Mouse (Mus musculus): Measurements from ENCODE around the gene Zfp583. TPM values are rescaled to one million over a fixed set of nuclear protein-coding genes. Genes with fewer than 3 reads are reported as not detected.

Zfp583 gene
- polyA plus RNA-seq, 1 experiment: 0.56 TPM

GRCm38 (mm10) chr7:6363047-6363488 is 32.0 kb upstream of the Zfp583 start, which contains the start of gene Zfp78:
Gene Zfp78 (plus strand): TSS chr7:6363280.
- H3K4me3 ChIP-seq (ENCODE audit: extremely low read depth, insufficient read depth, insufficient read length): peak within 1 kb of the TSS; percentile 76
- no peak for TF ChIP-seq POLR2A (IDR thresholded peaks at IDR 0.05; ENCODE audit: low read depth, low read length)
- TF ChIP-seq CTCF (IDR thresholded peaks at IDR 0.05; ENCODE audit: extremely low read depth, insufficient read depth, insufficient read length, insufficient replicate concordance): no peak
- peak within 1 kb of the TSS; percentile 66 for H3K27ac ChIP-seq (ENCODE audit: insufficient read depth, low read length)
- H3K4me1 ChIP-seq (ENCODE audit: control insufficient read depth, insufficient read depth, insufficient read length): peaks cover 3% of the 10 kb centered on the region; the same call in 1 of the 2 replicates
- no peaks in the 10 kb centered on the region for H3K36me3 ChIP-seq (ENCODE audit: control insufficient read depth, insufficient read depth, low read length)
- no peaks in the 10 kb centered on the region for H3K27me3 ChIP-seq (ENCODE audit: control insufficient read depth, insufficient read depth, low read length)
- DNase-seq (ENCODE audit: low read depth in 1 of 2, low spot score in 2 of 2): peak; percentile 80 to 91
- 0% methylated on average over 23 of the region's 23 CpGs for WGBS

- peak; percentile 97 to 98 for DNase-seq (ENCODE audit: low read depth in 1 of 2, low spot score in 2 of 2)
- WGBS: under 1% methylated on average over 38 of the region's 38 CpGs
- H3K4me1 ChIP-seq (ENCODE audit: control insufficient read depth, insufficient read depth, insufficient read length): peaks cover 3% of the 10 kb centered on the region; the same call in 1 of the 2 replicates
- no peak for TF ChIP-seq POLR2A (IDR thresholded peaks at IDR 0.05; ENCODE audit: low read depth, low read length)
- no peak for TF ChIP-seq CTCF (IDR thresholded peaks at IDR 0.05; ENCODE audit: extremely low read depth, insufficient read depth, insufficient read length, insufficient replicate concordance)
- H3K4me3 ChIP-seq (ENCODE audit: extremely low read depth, insufficient read depth, insufficient read length): peak overlapping the region; percentile 76
- H3K36me3 ChIP-seq (ENCODE audit: control insufficient read depth, insufficient read depth, low read length): no peaks in the 10 kb centered on the region
- H3K27ac ChIP-seq (ENCODE audit: insufficient read depth, low read length): no peak overlapping the region; the same call in 1 of the 2 replicates
- no peaks in the 10 kb centered on the region for H3K27me3 ChIP-seq (ENCODE audit: control insufficient read depth, insufficient read depth, low read length)
Measured at GRCm38 (mm10) chr7:6362268-6363046, 31.4 kb upstream of the Zfp583 start.

- DNase-seq (ENCODE audit: low read depth in 1 of 2, low spot score in 2 of 2): no peak
- Histone ChIP-seq H3K36me3 (ENCODE audit: control insufficient read depth, insufficient read depth, low read length) (no peaks in the 10 kb centered on the region), H3K4me3 (ENCODE audit: extremely low read depth, insufficient read depth, insufficient read length) (peak overlapping the region; percentile 54; the same call in 1 of the 2 replicates), H3K27ac (ENCODE audit: insufficient read depth, low read length) (no peak overlapping the region), H3K27me3 (ENCODE audit: control insufficient read depth, insufficient read depth, low read length) (no peaks in the 10 kb centered on the region), H3K4me1 (ENCODE audit: control insufficient read depth, insufficient read depth, insufficient read length) (peaks cover 3% of the 10 kb centered on the region; the same call in 1 of the 2 replicates)
- 26% methylated on average over 7 of the region's 7 CpGs for WGBS
- TF ChIP-seq POLR2A (IDR thresholded peaks at IDR 0.05; ENCODE audit: low read depth, low read length) (no peak), CTCF (IDR thresholded peaks at IDR 0.05; ENCODE audit: extremely low read depth, insufficient read depth, insufficient read length, insufficient replicate concordance) (no peak)
Measured at GRCm38 (mm10) chr7:6361756-6362155, 30.7 kb upstream of the Zfp583 start.

GRCm38 (mm10) chr7:6360477-6361060 is 29.5 kb upstream of the Zfp583 start:
- peaks cover 3% of the 10 kb centered on the region; the same call in 1 of the 2 replicates for H3K4me1 ChIP-seq (ENCODE audit: control insufficient read depth, insufficient read depth, insufficient read length)
- H3K27ac ChIP-seq (ENCODE audit: insufficient read depth, low read length): no peak overlapping the region
- TF ChIP-seq POLR2A (IDR thresholded peaks at IDR 0.05; ENCODE audit: low read depth, low read length) (no peak), CTCF (IDR thresholded peaks at IDR 0.05; ENCODE audit: extremely low read depth, insufficient read depth, insufficient read length, insufficient replicate concordance) (no peak)
- WGBS: 41% methylated on average over 9 of the region's 9 CpGs
- no peaks in the 10 kb centered on the region for H3K36me3 ChIP-seq (ENCODE audit: control insufficient read depth, insufficient read depth, low read length)
- no peak for DNase-seq (ENCODE audit: low read depth in 1 of 2, low spot score in 2 of 2)
- no peak overlapping the region for H3K4me3 ChIP-seq (ENCODE audit: extremely low read depth, insufficient read depth, insufficient read length)
- H3K27me3 ChIP-seq (ENCODE audit: control insufficient read depth, insufficient read depth, low read length): no peaks in the 10 kb centered on the region

- peaks cover 3% of the 10 kb centered on the region; the same call in 1 of the 2 replicates for H3K4me1 ChIP-seq (ENCODE audit: control insufficient read depth, insufficient read depth, insufficient read length)
- peak in 1 of 2 experiments; percentile 35 for DNase-seq (ENCODE audit: low read depth in 1 of 2, low spot score in 2 of 2)
- TF ChIP-seq CTCF (IDR thresholded peaks at IDR 0.05; ENCODE audit: extremely low read depth, insufficient read depth, insufficient read length, insufficient replicate concordance) (no peak), POLR2A (IDR thresholded peaks at IDR 0.05; ENCODE audit: low read depth, low read length) (no peak)
- no peaks in the 10 kb centered on the region for H3K27me3 ChIP-seq (ENCODE audit: control insufficient read depth, insufficient read depth, low read length)
- no peak overlapping the region for H3K27ac ChIP-seq (ENCODE audit: insufficient read depth, low read length)
- no peaks in the 10 kb centered on the region for H3K36me3 ChIP-seq (ENCODE audit: control insufficient read depth, insufficient read depth, low read length)
- 55% methylated on average over 10 of the region's 10 CpGs for WGBS
- no peak overlapping the region for H3K4me3 ChIP-seq (ENCODE audit: extremely low read depth, insufficient read depth, insufficient read length)
Measured at GRCm38 (mm10) chr7:6358937-6359590, 28.0 kb upstream of the Zfp583 start.

GRCm38 (mm10) chr7:6358121-6358520 is 27.0 kb upstream of the Zfp583 start:
- DNase-seq (ENCODE audit: low read depth in 1 of 2, low spot score in 2 of 2): no peak
- H3K27ac ChIP-seq (ENCODE audit: insufficient read depth, low read length): no peak overlapping the region
- WGBS: 66% methylated on average over 2 of the region's 2 CpGs
- H3K27me3 ChIP-seq (ENCODE audit: control insufficient read depth, insufficient read depth, low read length): no peaks in the 10 kb centered on the region
- no peaks in the 10 kb centered on the region for H3K4me1 ChIP-seq (ENCODE audit: control insufficient read depth, insufficient read depth, insufficient read length)
- H3K4me3 ChIP-seq (ENCODE audit: extremely low read depth, insufficient read depth, insufficient read length): no peak overlapping the region
- no peak for TF ChIP-seq CTCF (IDR thresholded peaks at IDR 0.05; ENCODE audit: extremely low read depth, insufficient read depth, insufficient read length, insufficient replicate concordance)
- no peak for TF ChIP-seq POLR2A (IDR thresholded peaks at IDR 0.05; ENCODE audit: low read depth, low read length)
- H3K36me3 ChIP-seq (ENCODE audit: control insufficient read depth, insufficient read depth, low read length): no peaks in the 10 kb centered on the region

Data from spleen, adult 2 months (tissue).